Mouse (Mus musculus) adrenal gland (tissue): ENCODE measurements around the gene Olfr828.

Source experiments
- intact Hi-C: fragments of 180-260 bp; cut with DNase I; formaldehyde crosslinking; loops from one replicate; pipeline ENCODE4 v1.15.1; 2025
- long read RNA-seq, 2 experiments: library from polyadenylated mRNA; unstranded; transcript quantifications; one replicate each; pipeline ENCODE4 v2.0.0; 2020; ENCODE audit warnings: borderline replicate concordance in 1 of 2; ENCODE audit not compliant: insufficient replicate concordance in 1 of 2

Gene Olfr828
- long read RNA-seq, experiment 1: 0 reads
- long read RNA-seq, experiment 2: 0 reads

DNA sequence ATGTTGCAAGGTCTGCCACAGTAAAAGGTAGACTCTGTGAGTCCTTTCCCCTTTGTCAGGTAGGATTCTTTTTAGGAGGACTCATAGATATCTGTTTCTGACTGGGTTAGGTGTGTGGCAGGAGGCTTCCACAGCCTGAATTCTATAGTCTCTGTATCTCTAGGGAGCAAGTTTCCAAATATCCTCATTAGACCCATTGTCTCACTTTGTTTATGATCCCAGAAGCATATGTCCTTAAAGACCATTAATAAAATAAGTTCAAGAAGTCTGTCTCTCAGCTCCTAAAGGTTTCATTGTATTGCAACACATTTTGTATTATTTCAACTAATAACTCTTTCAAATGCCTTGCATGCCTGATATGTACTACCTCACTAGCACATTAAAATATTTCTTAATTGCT lies at the start of gene Olfr828:
TSS of gene Olfr828 (minus strand) at position 101 of the 400 bp plus-strand sequence.
- intact Hi-C loops: no loop called here

- intact Hi-C loops: no loop called here
Measured at GRCm38 (mm10) chr9:18854633-18855032, 35.3 kb upstream of the Olfr828 start, which contains the start of gene Olfr829. Gene Olfr829, plus strand, starts transcription at chr9:18854933.

DNA sequence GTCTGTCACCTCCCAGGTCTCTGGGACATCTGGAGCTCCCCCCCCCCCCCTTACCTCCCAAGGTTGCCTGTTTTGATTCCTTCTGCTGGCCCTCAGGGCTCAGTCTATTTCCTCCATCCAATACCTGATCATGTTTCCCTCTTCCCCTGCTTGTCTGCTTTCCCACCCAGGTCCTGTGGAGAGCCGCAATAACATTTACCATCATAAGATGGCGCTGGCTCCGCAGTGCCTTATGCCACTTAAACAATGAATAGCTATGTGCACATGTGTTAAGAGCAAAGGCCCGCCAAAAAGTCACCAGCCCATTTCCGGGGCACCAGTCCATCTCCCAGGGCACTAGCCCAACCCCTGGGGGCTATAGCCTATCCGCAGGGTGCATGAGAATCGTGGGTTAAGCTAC lies 34.0 kb downstream of the Olfr828 start:
- intact Hi-C loops: no loop called here

GRCm38 (mm10) chr9:18779476-18779875 lies 39.9 kb downstream of the Olfr828 start:
- intact Hi-C loops: no loop called here

DNA sequence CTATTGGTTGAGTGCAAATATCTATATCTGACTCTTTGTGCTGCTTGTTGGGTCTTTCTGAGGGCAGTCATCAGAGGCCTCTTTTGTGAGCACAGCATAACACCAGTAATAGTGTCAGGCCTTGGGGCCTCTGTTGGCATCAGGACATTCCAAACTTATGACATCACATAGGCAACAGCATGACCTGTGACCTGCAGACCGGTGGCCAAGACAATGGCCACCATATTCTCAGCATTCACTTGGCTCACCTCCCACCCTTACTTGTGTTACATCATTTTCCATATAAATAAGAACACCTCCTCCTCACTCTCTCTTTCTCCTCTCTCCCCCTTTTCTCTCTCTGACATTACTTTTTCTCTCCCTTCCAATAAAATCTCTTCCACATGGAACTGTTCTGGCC lies 40.3 kb downstream of the Olfr828 start:
- intact Hi-C loops: no loop called here
